Mouse (Mus musculus): ENCODE results near the gene Trim32.

DNA sequence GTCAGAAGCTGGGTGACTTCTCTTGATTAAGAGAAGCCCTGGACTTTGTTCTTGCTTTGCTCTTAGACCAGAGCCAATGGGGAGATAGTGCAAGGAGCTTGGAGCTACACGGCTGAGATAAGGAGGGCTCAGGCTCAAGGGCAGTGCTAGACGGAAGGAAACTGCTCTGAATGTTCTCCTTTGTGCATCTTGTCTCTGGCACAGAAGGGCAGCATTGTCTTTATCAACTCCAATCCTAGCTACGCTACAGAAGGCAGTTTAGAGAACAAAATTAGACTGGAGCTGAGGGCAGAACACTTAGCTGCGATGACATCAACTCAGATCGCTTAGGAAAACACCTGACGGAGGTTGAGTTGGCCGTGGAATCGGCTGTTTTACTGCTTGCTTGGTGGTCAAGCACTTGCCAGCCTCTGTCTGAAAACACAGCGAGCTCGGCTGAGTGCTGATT, 2.4 kb downstream of the Trim32 start:
- no peak for TF ChIP-seq CTCF (IDR thresholded peaks at IDR 0.05; ENCODE audit: low read depth)
- no peak for TF ChIP-seq EP300 (optimal IDR thresholded peaks at IDR 0.05)

Data from stomach, postnatal 0 days (tissue).